Mouse (Mus musculus): Measurements from ENCODE around the gene Capn10. TPM values are rescaled to one million over a fixed set of nuclear protein-coding genes. Genes with fewer than 3 reads are reported as not detected.

The Capn10 gene
- polyA plus RNA-seq, 1 experiment from 2014 or later: 22.4 TPM

Other genes with a start within 250 kb of the Capn10 start
- gene Gpc1, start 102.7 kb upstream of the Capn10 start, polyA plus RNA-seq (2015; fragmentation: Nextera tagmentation; extraction: Ambion mirVana): 3.2 and 4.1 TPM in 2 replicates
- 0.05 TPM in 1 of 2 replicates, not detected in the other for gene Ankmy1, start 31.5 kb upstream of the Capn10 start, polyA plus RNA-seq (2015; fragmentation: Nextera tagmentation; extraction: Ambion mirVana)
- 6.5 and 8.1 TPM in 2 replicates for gene Dusp28, start 27.4 kb upstream of the Capn10 start, polyA plus RNA-seq (2015; fragmentation: Nextera tagmentation; extraction: Ambion mirVana)
- gene Rnpepl1, start 23.6 kb upstream of the Capn10 start, polyA plus RNA-seq (2015; fragmentation: Nextera tagmentation; extraction: Ambion mirVana): 4.5 and 7.8 TPM in 2 replicates
- 0.65 and 0.76 TPM in 2 replicates for gene Gpr35, start 16.5 kb downstream of the Capn10 start, polyA plus RNA-seq (2015; fragmentation: Nextera tagmentation; extraction: Ambion mirVana)
- gene Aqp12, start 72.0 kb downstream of the Capn10 start, polyA plus RNA-seq (2015; fragmentation: Nextera tagmentation; extraction: Ambion mirVana): 0.38 TPM in 1 of 2 replicates, not detected in the other
- gene Kif1a, start 167.6 kb downstream of the Capn10 start, polyA plus RNA-seq (2015; fragmentation: Nextera tagmentation; extraction: Ambion mirVana): 0.19 and 0.20 TPM in 2 replicates
- 15.5 and 17.4 TPM in 2 replicates for gene Agxt, start 200.9 kb downstream of the Capn10 start, polyA plus RNA-seq (2015; fragmentation: Nextera tagmentation; extraction: Ambion mirVana)
- gene 2310007B03Rik, start 226.6 kb downstream of the Capn10 start, polyA plus RNA-seq (2015; fragmentation: Nextera tagmentation; extraction: Ambion mirVana): 0.11 and 0.32 TPM in 2 replicates
- gene Crocc2, start 234.3 kb downstream of the Capn10 start, polyA plus RNA-seq (2015; fragmentation: Nextera tagmentation; extraction: Ambion mirVana): 0.01 TPM in 1 of 2 replicates, not detected in the other